Mouse (Mus musculus) heart, embryonic 11.5 days (tissue): ENCODE measurements at regions not wholly inside any gene's neighbourhood (a gene's known extent, or its start where the extent isn't known, plus 50 kb on each side); places are given as distances from the start of the nearest gene placed in this dataset.

Source experiments
- ATAC-seq: fragments of 200-750 bp; cut with Nextera tagmentation; replicated peaks from 2 replicates; pipeline ENCODE4 v1.8.0; 2017; ENCODE audit warnings: moderate library complexity; ENCODE audit not compliant: insufficient number of reproducible peaks, low FRiP score, low TSS enrichment
- H3K27ac ChIP-seq: fragments of 300-500 bp; sonication (generic); 2 replicates; pipeline ENCODE4 v1.5.1; 2014; ENCODE audit warnings: mild to moderate bottlenecking, low read depth, low read length
- H3K27me3 ChIP-seq: fragments of 300-500 bp; sonication (generic); 2 replicates; pipeline ENCODE4 v1.6.1; 2014; ENCODE audit warnings: mild to moderate bottlenecking, low read length, mixed read lengths; ENCODE audit not compliant: control insufficient read depth, insufficient read depth
- H3K36me3 ChIP-seq: fragments of 300-500 bp; sonication (generic); 2 replicates; pipeline ENCODE4 v1.6.1; 2014; ENCODE audit warnings: mild to moderate bottlenecking, low read length, moderate library complexity, mixed read lengths; ENCODE audit not compliant: control insufficient read depth, insufficient read depth
- H3K4me1 ChIP-seq: fragments of 300-500 bp; sonication (generic); 2 replicates; pipeline ENCODE4 v1.6.1; 2014; ENCODE audit warnings: low read length; ENCODE audit not compliant: control insufficient read depth, insufficient read depth
- H3K4me2 ChIP-seq: fragments of 300-500 bp; sonication (generic); 2 replicates; pipeline ENCODE4 v1.6.1; 2014; ENCODE audit warnings: mild to moderate bottlenecking, moderate library complexity
- H3K4me3 ChIP-seq: fragments of 300-500 bp; sonication (generic); 2 replicates; pipeline ENCODE4 v1.5.1; 2014; ENCODE audit warnings: low read depth, low read length
- H3K9ac ChIP-seq: fragments of 300-500 bp; sonication (generic); 2 replicates; pipeline ENCODE4 v1.6.1; 2014; ENCODE audit warnings: mild to moderate bottlenecking, low read depth, low read length, moderate library complexity
- H3K9me3 ChIP-seq: fragments of 300-500 bp; sonication (generic); replicated peaks from 2 replicates; pipeline ENCODE4 v1.6.1; 2016; ENCODE audit warnings: low read length; ENCODE audit not compliant: control insufficient read depth
- WGBS: fragments of 180-500 bp; shearing (Covaris S2); extraction: QIAGEN DNeasy Blood & Tissue Kit; methylation state at CpG from one replicate; pipeline ENCODE4 v1.1.7; 2014; ENCODE audit not compliant: insufficient replicate concordance; 5-methylcytosine and 5-hydroxymethylcytosine counted together

GRCm38 (mm10) chr13:114682891-114683290 is 135.1 kb upstream of the Mocs2 start:
- H3K9ac ChIP-seq: no peak overlapping the region
- no peaks in the 10 kb centered on the region for H3K36me3 ChIP-seq
- H3K27ac ChIP-seq: no peak overlapping the region
- H3K4me1 ChIP-seq: no peaks in the 10 kb centered on the region
- H3K9me3 ChIP-seq: no peaks in the 10 kb centered on the region
- H3K4me3 ChIP-seq: no peak overlapping the region
- ATAC-seq: no peak
- no peak overlapping the region for H3K4me2 ChIP-seq
- no peaks in the 10 kb centered on the region for H3K27me3 ChIP-seq
- whole genome bisulfite sequencing: 85% methylated on average over 5 of the region's 5 CpGs

- Histone ChIP-seq H3K36me3 (no peaks in the 10 kb centered on the region), H3K9me3 (no peaks in the 10 kb centered on the region), H3K27me3 (no peaks in the 10 kb centered on the region), H3K4me3 (no peak overlapping the region), H3K9ac (no peak overlapping the region), H3K4me2 (no peak overlapping the region), H3K4me1 (no peaks in the 10 kb centered on the region), H3K27ac (no peak overlapping the region)
- WGBS: 43% methylated on average over 1 of the region's 1 CpGs
- no peak for ATAC-seq
Observed at GRCm38 (mm10) chr13:114684298-114684697, 133.7 kb upstream of the Mocs2 start.

GRCm38 (mm10) chr13:114685368-114685767 is 132.7 kb upstream of the Mocs2 start:
- H3K27me3 ChIP-seq: no peaks in the 10 kb centered on the region
- H3K36me3 ChIP-seq: no peaks in the 10 kb centered on the region
- H3K4me2 ChIP-seq: no peak overlapping the region
- H3K4me3 ChIP-seq: no peak overlapping the region
- ATAC-seq: no peak
- H3K9ac ChIP-seq: no peak overlapping the region
- H3K4me1 ChIP-seq: no peaks in the 10 kb centered on the region
- no peak overlapping the region for H3K27ac ChIP-seq
- 74% methylated on average over 4 of the region's 4 CpGs for WGBS
- no peaks in the 10 kb centered on the region for H3K9me3 ChIP-seq

- Histone ChIP-seq H3K4me3 (no peak overlapping the region), H3K27me3 (no peaks in the 10 kb centered on the region), H3K4me1 (no peaks in the 10 kb centered on the region), H3K27ac (no peak overlapping the region), H3K4me2 (no peak overlapping the region), H3K9ac (no peak overlapping the region), H3K36me3 (no peaks in the 10 kb centered on the region), H3K9me3 (0 out of 2 replicates have a peak, but pooled peaks cover 2% of the 10 kb centered on the region)
- ATAC-seq: no peak
- 58% methylated on average over 2 of the region's 2 CpGs for WGBS
Observed at GRCm38 (mm10) chr13:114712601-114713000, 105.4 kb upstream of the Mocs2 start.

- Histone ChIP-seq H3K9ac (no peak overlapping the region), H3K27me3 (no peaks in the 10 kb centered on the region), H3K27ac (no peak overlapping the region), H3K4me3 (no peak overlapping the region), H3K9me3 (no peaks in the 10 kb centered on the region), H3K4me1 (no peaks in the 10 kb centered on the region), H3K4me2 (no peak overlapping the region), H3K36me3 (no peaks in the 10 kb centered on the region)
- no peak for ATAC-seq
- 74% methylated on average over 4 of the region's 4 CpGs for WGBS
Observed at GRCm38 (mm10) chr13:114719771-114720170, 98.3 kb upstream of the Mocs2 start.

- H3K27me3 ChIP-seq: no peaks in the 10 kb centered on the region
- no peak overlapping the region for H3K27ac ChIP-seq
- H3K4me3 ChIP-seq: no peak overlapping the region
- no peaks in the 10 kb centered on the region for H3K4me1 ChIP-seq
- H3K36me3 ChIP-seq: no peaks in the 10 kb centered on the region
- no peaks in the 10 kb centered on the region for H3K9me3 ChIP-seq
- 62% methylated on average over 4 of the region's 4 CpGs for WGBS
- H3K4me2 ChIP-seq: no peak overlapping the region
- no peak overlapping the region for H3K9ac ChIP-seq
- ATAC-seq: no peak
Observed at GRCm38 (mm10) chr13:114726828-114727227, 91.2 kb upstream of the Mocs2 start.

- Histone ChIP-seq H3K36me3 (no peaks in the 10 kb centered on the region), H3K9me3 (no peaks in the 10 kb centered on the region), H3K27me3 (no peaks in the 10 kb centered on the region), H3K4me1 (no peaks in the 10 kb centered on the region), H3K4me3 (no peak overlapping the region), H3K4me2 (no peak overlapping the region), H3K27ac (no peak overlapping the region), H3K9ac (no peak overlapping the region)
- 72% methylated on average over 7 of the region's 7 CpGs for WGBS
- ATAC-seq: no peak
Observed at GRCm38 (mm10) chr13:114735066-114735465, 83.0 kb upstream of the Mocs2 start.

GRCm38 (mm10) chr13:114736066-114736465 is 82.0 kb upstream of the Mocs2 start:
- ATAC-seq: no peak
- no peak overlapping the region for H3K27ac ChIP-seq

GRCm38 (mm10) chr13:114742534-114742933 is 75.5 kb upstream of the Mocs2 start:
- no peaks in the 10 kb centered on the region for H3K9me3 ChIP-seq
- no peaks in the 10 kb centered on the region for H3K4me1 ChIP-seq
- H3K4me3 ChIP-seq: no peak overlapping the region
- H3K27ac ChIP-seq: no peak overlapping the region
- H3K4me2 ChIP-seq: no peak overlapping the region
- no peak for ATAC-seq
- WGBS: 70% methylated on average over 3 of the region's 3 CpGs
- H3K36me3 ChIP-seq: no peaks in the 10 kb centered on the region
- no peak overlapping the region for H3K9ac ChIP-seq
- no peaks in the 10 kb centered on the region for H3K27me3 ChIP-seq

More at GRCm38 (mm10) chr13:114736066-114736465, 82.0 kb upstream of the Mocs2 start:
- no peaks in the 10 kb centered on the region for H3K4me1 ChIP-seq
- H3K36me3 ChIP-seq: no peaks in the 10 kb centered on the region
- no peaks in the 10 kb centered on the region for H3K27me3 ChIP-seq
- H3K4me2 ChIP-seq: no peak overlapping the region
- H3K4me3 ChIP-seq: no peak overlapping the region
- H3K9ac ChIP-seq: no peak overlapping the region
- no peaks in the 10 kb centered on the region for H3K9me3 ChIP-seq
- 90% methylated on average over 4 of the region's 4 CpGs for WGBS
